Mouse (Mus musculus) layer of hippocampus, postnatal 14 days (tissue): ENCODE data around the gene Masp1. TPM values are rescaled to one million over a fixed set of nuclear protein-coding genes. Genes with fewer than 3 reads are reported as not detected.

Source experiments
- DNase-seq, 2 experiments: peaks; one replicate each; pipeline ENCODE4 v3.0.0; 2021 to 2022; ENCODE audit warnings: low spot score in 2 of 2, mixed read lengths in 1 of 2
- total RNA-seq, 2 experiments: library from RNA; stranded (reverse); gene quantifications; 2 replicates each; pipeline ENCODE4 v1.2.3; 2021

Gene Masp1
- total RNA-seq, 2 experiments from 2014 or later, result 18.8 to 19.3 TPM

DNA sequence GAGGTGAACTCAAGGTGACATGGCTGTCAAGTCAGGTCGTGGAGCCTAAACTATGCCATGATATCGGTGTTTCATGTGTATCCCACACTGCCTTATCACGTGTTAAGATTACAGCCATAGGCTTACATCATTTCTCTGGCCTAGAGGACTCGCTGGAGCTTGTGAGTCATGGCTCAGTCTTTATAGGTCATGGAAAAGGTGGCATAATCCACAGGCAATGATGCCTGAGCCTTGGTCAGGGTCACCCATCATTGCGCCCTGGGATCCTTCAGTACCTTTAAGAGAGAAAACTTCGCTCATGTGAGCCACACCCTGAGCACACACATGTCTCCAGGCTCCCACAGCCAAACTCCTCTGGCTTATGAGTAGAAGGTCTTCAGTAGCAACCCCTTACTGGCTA, 49.1 kb downstream of the Masp1 start:
- DNase-seq, result no peak

DNA sequence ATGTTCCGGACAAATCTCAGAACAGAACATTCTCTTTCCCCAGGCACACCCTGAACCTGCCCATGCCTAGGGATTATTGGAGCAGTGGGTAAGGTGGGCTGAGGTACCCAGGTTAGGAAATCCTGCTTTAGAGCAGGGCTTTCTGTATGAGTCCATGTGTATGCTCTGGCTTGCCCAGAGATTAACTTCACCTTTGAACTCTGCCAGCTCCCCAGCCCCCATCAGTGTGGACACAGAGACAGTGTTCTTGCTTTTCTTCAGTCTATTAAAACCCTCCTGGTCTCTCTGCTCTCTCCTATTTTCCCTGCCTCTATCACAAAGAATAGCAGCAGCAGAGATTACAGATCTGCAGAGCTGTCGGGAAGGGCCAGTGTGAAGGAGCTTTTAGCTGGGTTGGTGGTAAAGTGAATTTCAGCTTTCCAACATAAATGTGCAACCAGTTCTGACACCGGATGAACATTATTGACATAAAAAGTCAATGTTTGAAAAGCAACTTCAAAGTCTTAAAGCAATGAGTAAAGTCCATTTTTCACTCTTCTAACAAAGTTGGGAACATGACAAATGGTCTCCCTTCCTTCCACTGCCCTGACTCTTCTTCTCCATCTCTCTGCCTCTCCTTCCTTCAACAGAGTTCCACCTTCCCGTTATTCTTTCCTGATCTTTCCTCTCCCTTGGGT, 56.8 kb downstream of the Masp1 start:
- no peak for DNase-seq

DNA sequence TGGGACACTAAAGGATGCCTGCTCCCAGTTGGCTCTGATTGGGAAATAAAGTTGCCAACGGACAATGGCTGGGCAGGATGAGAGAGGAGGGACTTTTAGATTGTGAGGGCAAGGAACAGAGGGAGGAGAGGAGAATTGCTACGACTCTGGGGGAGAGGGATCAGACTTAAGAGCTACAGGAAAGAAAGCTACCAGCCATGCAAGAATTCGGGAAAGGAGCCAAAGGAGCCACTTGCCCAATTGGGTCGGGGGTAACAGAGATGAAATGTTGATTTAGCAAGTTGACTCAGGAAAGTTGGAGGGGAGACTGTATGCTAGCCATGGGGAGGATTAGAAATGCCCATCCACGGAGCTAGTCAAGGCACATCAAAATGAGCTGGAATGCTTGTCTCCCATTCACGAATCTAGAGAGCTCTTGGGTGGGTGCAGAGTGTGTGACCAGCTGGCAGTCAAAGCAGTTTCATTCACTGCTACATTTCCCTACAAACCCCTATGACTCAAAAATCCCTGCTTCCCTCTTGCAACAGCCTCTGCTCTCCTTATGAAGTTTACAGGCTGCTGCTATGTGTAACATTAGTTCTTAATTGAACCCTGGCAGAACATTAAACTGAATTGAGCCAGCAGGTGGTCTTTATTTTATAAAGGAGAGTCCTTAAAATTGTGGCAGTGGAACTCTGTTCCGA, 61.6 kb downstream of the Masp1 start:
- DNase-seq, result no peak

DNA sequence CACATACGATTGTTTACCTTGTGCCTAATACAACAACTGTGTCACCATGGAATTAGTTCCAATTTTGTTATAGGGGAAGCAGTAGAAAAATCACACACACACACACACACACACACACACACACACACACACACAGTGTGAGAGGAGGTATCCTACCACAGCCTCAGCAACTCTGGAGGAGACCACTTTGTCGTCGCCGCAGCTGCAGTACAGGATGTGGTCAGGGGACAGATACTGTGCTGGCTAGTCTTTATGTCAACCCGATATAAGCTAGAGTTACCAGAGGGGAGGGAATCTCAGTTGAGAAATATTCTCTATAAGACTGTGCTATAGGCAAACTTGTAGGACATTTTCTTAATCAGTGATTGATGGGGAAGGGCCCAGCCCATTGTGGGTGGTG, 63.3 kb downstream of the Masp1 start:
- no peak for DNase-seq

DNA sequence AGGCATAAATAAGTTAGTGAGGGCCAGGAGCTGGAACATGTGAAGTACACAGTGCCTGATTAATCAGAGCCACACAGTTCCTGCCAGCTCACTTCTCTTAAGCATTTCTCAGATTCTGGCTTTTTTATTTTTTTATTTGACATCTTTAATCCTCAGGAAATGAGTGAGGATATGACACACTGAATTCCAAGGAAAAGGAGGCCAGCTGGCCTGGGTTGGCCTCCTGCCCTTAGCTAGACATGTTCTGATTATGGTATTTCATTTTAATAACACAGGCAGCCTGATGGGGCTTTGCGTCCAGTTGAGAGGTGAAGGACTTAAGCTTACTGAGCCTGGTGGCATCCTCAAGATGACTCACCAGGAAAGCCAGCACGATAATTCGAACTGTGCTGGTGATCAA, 64.1 kb downstream of the Masp1 start:
- DNase-seq, result no peak

DNA sequence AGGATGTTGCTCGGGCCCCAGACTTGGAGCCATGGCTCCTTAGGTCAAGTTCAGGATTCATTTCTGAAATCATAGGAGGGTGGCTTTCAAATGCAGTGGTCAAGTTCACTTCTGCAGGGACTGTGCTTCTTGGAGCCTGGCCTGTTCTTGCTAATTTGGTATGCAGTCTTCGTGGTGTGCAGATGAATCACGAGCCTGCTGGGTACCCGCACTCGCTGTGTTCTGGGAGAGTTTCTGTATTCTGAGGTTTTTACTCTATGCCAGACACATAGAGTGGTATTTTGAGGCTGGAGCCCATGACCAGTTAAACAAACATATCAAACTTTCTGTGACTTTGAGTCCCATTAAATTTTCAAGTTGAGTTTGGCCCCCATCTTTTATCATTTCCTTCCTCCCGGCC, 66.2 kb downstream of the Masp1 start:
- peak in 1 of 2 experiments; percentile 9 for DNase-seq

DNA sequence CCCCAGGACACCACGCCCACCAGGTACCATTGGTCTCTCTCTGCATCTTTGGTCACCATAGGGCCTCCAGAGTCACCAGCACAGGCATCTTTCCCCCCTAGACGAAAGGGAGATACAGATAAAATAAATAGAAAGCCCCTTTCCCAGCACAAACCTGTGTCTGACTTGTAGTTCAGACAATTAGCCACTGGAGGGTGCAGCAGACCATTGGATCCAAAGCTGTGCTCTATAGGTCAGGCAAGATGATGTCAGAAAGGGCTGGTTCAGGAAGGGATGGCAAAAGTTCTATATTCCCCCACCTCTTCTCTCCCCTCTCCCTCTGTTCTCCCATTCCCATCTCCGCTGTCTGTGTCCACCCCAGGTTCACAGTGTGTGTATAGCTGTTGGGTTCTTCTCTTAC, 68.1 kb downstream of the Masp1 start:
- peak; percentile 67 to 75 for DNase-seq

DNA sequence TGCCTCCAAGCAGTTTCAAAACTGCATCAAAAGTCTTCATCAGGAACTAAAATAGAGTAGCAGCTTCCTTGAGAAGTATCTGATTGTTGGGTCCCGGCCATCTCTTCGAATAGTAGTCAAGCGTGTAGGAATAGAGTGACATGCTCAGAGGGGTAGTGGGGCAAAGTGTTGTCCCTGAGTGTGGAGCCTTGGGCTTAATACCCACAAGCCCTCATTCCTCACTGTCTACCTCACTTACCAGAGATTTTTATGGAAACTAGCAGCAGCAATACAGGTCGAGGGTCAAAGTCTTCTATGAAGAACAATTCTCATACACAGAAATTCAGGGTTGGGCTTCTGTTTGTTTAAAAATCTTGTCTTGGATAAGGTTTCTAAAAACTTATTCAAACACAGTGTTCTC, 69.8 kb downstream of the Masp1 start:
- no peak for DNase-seq

DNA sequence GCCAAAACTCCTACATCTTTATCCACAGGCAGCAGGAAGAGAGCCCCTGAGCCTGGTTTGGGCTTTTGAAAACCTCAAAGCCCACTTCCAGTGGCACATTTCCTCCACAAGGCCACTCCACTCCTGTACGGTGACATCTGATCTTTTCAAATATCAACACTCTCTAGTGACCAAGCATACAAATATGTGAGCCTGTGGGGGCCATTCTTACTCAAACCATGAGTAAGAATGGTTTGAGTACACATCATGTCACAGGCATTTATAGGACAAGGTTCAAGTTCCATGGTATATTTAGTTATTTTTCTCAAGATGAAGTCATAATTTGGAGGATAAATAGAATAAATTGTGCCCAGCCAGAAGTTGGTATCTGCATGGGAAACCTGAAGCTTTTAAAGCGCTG, 70.7 kb downstream of the Masp1 start:
- DNase-seq, result no peak

DNA sequence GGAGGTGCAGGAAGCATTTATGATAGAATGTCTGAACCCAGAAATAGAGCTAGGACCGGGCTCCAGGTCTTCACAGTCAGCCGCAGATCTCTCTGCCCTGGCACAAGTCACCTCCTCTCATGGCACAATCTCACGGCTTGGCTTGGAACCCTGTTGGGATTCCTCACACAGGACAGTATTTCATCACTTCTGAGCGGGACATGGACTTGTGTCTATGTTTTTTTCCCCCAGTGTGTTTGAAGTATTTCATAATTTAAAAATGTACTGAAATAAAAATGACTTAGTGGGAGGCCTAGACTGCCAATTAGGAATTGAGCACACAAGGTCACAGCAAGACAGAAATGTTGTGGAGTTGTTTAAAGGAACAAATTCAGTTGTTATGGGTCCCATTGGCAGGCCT, 76.4 kb downstream of the Masp1 start:
- no peak for DNase-seq

DNA sequence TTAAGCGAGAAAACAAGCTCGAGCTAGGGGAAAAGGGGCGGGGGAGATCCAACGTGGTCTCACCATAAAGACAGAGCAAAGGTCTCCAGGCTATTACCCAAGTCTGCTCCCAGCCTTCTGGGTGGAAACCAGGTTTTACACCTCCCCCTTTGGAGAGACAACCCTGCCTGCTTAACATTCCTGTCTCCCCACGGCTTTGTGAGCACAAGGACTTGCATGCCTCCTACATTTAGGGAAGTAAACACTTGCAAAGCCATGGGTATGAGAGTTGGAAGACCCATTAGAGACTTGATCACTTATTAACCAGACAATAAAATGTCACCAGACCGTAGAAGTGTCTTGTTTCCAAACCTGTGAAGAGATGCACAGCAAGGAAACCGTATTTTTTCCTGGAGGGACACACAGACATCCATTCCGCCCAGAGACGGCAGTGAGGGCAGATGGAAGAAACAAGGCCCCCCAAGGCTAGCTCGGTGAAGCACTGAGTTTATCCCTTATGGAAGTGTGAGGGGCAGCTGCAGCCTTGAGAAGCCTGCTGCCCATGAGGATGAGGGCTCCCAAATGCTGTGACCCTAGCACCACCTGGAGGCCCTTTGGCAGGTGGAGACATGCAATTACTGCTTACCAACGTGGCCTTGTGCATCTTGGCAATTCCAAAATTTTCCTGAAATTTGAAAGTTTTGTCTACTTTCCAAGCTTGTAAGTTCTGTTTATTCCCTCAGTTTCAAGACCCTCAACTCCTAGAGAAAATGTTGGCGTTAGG, 83.0 kb downstream of the Masp1 start:
- DNase-seq, result no peak

DNA sequence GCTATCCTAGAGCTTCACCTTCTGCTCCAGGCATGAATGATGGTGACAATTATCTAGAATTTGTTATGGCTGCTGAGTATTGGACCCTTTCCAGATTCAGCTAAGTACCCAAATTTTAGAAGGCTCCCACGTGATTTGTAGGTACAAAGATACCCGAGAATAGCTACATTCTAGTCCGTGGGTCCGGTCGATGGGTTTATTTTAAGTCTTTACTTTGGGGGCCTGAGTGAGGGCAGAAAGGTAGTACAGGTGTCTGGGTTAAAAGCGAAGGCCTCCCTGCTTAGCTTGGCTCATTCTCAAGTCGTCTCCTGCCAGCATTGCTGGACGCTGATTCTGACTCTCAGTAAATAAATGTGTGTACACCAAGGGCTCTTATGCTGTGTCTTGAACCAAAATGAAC, 90.6 kb downstream of the Masp1 start:
- no peak for DNase-seq

DNA sequence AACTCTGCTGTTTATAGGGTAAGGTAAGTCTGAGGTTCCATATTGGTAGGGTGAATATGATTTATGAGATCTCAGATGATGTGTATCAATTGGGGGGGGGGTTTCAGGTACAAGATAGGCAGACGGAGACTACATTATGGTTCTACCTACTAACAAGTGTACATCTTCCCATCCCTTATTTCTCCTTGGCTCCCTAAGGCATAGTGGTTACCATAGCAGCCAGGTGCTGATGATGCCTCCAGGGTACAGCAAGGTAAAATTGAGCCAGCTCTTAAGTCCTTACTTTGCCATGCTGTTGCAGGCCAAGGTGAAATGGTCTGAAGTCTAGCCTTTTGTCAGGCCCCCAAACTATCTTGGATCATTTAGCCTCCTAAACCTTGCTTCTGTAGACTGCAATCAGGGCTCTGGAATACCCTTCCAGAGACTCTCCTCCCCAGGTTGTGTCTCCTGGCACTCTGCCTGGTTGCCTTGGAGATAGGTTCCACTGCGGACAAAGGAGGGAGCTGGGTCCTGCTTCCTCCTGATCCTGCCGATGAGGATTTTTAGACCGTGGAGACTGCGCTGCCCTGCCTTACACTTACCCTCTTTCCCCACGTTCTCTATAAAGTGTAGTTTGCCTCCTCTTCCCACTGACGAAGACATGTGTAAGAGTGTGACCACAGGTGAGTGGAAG, 91.8 kb downstream of the Masp1 start, which contains the start of gene Rtp1:
Gene Rtp1, plus strand, starts transcription at position 487 of the 673 bp plus-strand sequence.
- DNase-seq, result no peak

DNA sequence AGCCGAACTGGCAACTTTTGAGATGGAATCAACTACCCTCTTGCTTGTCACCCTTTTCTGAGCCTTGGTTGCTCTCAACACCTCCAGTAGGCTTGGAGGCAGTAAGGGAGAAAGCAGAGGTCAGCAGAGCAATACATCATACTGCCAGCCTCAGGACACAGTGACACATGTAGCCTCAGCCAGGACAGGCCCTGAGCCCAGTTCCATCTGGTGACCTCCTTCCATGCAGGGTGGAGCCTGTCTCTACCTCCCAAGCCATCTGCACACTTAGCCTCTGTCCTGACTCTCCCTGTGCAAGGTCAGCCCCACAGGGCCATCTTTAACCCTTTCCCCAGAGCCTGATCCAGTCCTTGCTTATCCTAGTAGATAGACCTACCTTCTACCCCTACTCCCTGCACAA, 92.9 kb downstream of the Masp1 start:
- DNase-seq, result no peak

DNA sequence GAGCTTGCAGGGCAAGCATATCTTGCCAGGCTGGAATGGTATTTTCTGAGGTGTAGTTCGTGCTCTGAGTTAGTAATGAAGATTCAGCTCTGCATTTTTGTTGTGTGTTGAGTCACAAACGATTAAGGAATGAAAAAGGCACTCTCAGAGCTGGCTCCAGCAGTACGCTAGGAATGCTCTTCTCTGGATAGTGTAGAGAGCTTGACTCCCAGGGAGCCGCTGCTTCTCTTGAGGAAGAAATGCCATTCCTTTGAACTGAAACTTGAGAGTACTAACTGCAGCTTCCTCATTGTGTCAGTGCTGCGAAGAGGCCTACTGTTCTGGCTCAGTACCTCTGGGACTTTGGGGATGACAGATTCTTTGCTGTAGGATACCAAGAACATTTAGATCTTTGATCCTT, 96.8 kb downstream of the Masp1 start:
- no peak for DNase-seq

DNA sequence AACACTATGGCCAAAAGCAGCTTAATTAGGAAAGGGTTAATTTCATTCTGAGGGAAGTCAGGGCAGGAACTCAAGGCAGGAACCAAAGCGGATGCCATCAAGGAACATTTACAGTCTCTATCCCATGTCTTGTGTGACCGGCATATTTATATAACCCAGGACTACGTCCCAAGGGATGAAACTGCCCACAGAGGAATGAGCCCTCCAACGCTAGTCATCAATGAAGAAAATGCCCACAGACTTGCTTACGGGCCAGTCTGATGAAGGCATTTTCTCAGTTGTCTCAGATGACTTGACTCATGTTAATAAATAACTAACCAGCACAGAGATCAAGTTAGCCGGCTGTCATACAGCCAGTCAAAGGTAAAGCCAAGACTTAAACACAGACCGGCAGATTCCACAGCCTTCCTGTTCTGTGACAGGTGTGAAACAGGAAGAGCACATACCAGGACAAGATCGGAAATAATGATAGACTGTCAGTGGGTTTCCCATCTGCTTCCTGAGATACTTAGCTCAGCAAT, 101.0 kb downstream of the Masp1 start:
- DNase-seq, result no peak

DNA sequence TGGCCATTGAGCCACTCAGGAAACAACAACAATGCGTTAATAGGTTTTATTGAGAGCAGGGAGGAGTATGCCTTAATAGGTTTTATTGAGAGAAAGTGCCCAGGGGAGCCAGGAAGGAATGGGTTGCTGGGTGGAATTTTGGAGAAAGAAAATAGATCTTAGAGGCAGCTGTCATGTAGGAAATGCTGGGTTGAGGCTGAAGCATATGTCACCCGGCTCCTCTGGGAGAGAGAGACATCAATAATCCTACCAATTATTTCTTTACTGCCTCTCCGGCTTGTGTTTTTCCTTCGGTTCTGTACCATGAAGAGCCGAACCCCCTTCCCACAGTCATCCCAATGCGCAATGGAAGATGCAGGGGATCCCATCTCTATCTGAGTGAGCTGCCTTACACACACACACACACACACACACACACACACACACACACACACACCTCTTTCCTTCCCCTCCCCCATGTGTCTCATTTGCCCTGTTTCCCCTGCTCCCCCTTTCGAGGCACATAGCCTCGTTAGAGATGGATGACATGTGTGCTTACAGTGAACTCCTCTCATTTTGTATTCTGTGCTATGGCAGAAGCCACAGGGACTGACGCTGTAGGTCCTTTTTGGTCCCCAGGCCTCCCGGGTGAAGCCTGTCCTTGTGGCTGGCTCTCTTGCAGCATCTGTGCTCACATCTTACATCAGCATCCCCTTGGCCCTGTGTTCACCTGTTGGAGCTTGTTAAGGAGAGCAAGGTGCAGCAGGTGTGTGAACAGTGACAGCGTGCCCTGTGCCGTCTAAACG, 103.0 kb downstream of the Masp1 start:
- no peak for DNase-seq

DNA sequence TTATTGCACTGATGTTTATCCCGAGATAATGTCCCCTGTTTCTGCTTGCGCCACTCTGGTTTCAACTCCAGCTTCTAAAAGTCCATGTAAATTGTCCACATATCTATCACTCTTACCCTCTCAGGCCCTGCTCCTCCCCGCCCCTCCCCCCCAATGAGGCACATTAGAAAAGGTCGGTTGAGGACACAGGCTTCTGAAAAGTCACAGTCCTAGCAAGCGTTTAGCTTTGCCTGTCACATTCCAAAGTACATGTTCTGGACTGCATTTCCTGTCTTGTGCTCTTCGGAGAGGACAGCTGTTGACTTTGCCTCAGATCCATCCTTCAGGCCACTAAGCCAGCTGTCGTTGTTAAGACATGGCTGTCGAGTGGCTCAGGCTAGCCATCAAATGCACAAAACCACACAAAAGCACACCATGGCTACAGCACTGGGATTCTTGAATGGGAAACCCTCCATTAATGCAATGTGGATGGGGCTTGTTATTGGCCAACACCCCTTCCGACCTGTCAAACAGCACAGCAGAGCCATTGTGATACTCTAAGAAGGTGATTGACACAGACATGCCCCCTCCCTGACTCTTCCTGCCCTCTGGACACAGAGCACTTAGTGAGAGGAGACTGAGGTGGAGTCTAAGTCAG, 103.8 kb downstream of the Masp1 start:
- DNase-seq, result no peak

DNA sequence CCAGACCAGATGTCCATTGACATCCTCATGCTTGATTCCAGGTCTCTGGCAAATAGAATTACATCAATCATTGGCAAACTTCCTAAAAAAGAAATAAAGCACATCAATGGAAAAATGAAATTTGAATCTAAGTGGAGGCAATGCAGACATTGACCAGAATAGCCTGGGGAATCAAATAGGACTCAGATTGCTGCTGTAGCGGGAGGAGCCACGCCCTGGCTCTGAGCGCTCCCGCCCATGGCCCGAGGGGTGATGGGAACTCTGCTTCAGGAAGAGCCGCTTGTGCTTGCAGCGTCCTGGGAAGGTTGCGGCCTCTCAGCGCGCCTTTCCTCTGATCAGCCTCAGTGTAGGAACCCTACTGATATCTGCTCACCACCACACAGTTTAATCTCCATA, 104.4 kb downstream of the Masp1 start:
- DNase-seq, result no peak

DNA sequence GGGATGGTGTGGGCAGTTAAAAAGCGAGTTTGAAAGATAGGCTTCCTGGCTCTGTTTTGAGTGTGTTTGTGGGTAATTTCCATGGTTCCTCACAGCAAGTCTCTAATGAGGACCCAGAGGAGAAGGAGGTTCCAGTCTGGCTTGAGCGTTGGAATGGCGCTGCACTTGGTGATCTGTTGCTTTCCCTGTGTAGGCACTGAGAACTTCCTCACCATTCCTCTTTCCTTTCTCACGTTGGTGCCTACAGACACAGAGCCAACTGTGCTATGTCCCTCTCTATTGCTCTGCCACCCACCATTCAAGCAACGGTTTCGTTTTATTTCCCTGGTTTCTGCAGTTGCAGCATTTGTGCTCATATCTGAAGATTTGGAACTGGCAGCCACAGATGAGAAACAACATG, 107.7 kb downstream of the Masp1 start:
- DNase-seq, result no peak
